Mouse (Mus musculus) megakaryocyte, adult 5-6 weeks (primary cell): ENCODE data around the gene Slc35f2. TPM values are rescaled to one million over a fixed set of nuclear protein-coding genes. Genes with fewer than 3 reads are reported as not detected.

Source experiments
- ATAC-seq: 2 replicates; pipeline ENCODE4 v1.8.0; 2016; ENCODE audit warnings: mild to moderate bottlenecking, inconsistent platforms; ENCODE audit not compliant: poor library complexity, severe bottlenecking
- total RNA-seq, 2 experiments: library from RNA; stranded (forward) in 1 of 2; stranded (reverse) in 1 of 2; fragments of 153-499, 151-499 nt in 1 of 2; fragments of 221-1000, 200-1000 nt in 1 of 2; gene quantifications; 2 replicates each; pipeline versions ENCODE4 v1.2.3 to v1.2.4; 2015 to 2017

The Slc35f2 gene
- total RNA-seq, 2 experiments from 2014 or later: 0.07 to 0.11 TPM

- ATAC-seq: peak; percentile 51
Observed at GRCm38 (mm10) chr9:53825318-53825717, 54.0 kb downstream of the Slc35f2 start.

- ATAC-seq: peak; percentile 30; the same call in 1 of the 2 replicates
Observed at GRCm38 (mm10) chr9:53829081-53829865, 57.9 kb downstream of the Slc35f2 start.

GRCm38 (mm10) chr9:53829866-53830209 is 58.5 kb downstream of the Slc35f2 start:
- ATAC-seq: no peak

- no peak for ATAC-seq
Observed at GRCm38 (mm10) chr9:53835039-53835438, 63.7 kb downstream of the Slc35f2 start.

- no peak for ATAC-seq
Observed at GRCm38 (mm10) chr9:53835976-53836375, 64.6 kb downstream of the Slc35f2 start.

- no peak for ATAC-seq
Observed at GRCm38 (mm10) chr9:53838816-53839215, 67.5 kb downstream of the Slc35f2 start.

- ATAC-seq: no peak
Observed at GRCm38 (mm10) chr9:53848548-53848947, 77.2 kb downstream of the Slc35f2 start.

GRCm38 (mm10) chr9:53849864-53850263 is 78.5 kb downstream of the Slc35f2 start, which contains the start of gene Sln:
Gene Sln, plus strand, starts transcription at chr9:53850164.
- ATAC-seq: no peak

GRCm38 (mm10) chr9:53852158-53852557 is 80.8 kb downstream of the Slc35f2 start:
- ATAC-seq: no peak

- ATAC-seq: no peak
Observed at GRCm38 (mm10) chr9:53853672-53854071, 82.3 kb downstream of the Slc35f2 start.

GRCm38 (mm10) chr9:53854525-53854924 is 83.2 kb downstream of the Slc35f2 start:
- ATAC-seq: no peak

- ATAC-seq: no peak
Observed at GRCm38 (mm10) chr9:53857864-53858263, 86.5 kb downstream of the Slc35f2 start.

Other genes starting within 250 kb of the Slc35f2 start
- gene Atm, start 234.8 kb upstream of the Slc35f2 start, total RNA-seq (2015): 14.1 and 15.2 TPM in 2 replicates
- 17.8 and 20.8 TPM in 2 replicates for gene Atm, start 234.8 kb upstream of the Slc35f2 start, total RNA-seq (2017)
- 19.8 and 20.8 TPM in 2 replicates for gene Npat, start 234.5 kb upstream of the Slc35f2 start, total RNA-seq (2015)
- 17.4 and 18.1 TPM in 2 replicates for gene Npat, start 234.5 kb upstream of the Slc35f2 start, total RNA-seq (2017)
- gene Acat1, start 161.2 kb upstream of the Slc35f2 start, total RNA-seq (2015): 66.1 and 78.8 TPM in 2 replicates
- 50.8 and 62.4 TPM in 2 replicates for gene Acat1, start 161.2 kb upstream of the Slc35f2 start, total RNA-seq (2017)
- gene Cul5, start 101.5 kb upstream of the Slc35f2 start, total RNA-seq (2015): 16.2 and 20.7 TPM in 2 replicates
- gene Cul5, start 101.5 kb upstream of the Slc35f2 start, total RNA-seq (2017): 40.8 and 42.4 TPM in 2 replicates
- gene Rab39, start 65.3 kb upstream of the Slc35f2 start, total RNA-seq (2015): 2.3 and 5.2 TPM in 2 replicates
- 3.6 and 3.7 TPM in 2 replicates for gene Rab39, start 65.3 kb upstream of the Slc35f2 start, total RNA-seq (2017)
- not detected in 2 replicates for gene Sln, start 78.6 kb downstream of the Slc35f2 start, total RNA-seq (2015)
- not detected in 2 replicates for gene Sln, start 78.6 kb downstream of the Slc35f2 start, total RNA-seq (2017)
- gene Elmod1, start 203.8 kb downstream of the Slc35f2 start, total RNA-seq (2015): not detected in 2 replicates
- not detected in 2 replicates for gene Elmod1, start 203.8 kb downstream of the Slc35f2 start, total RNA-seq (2017)